8 mouse cellular contexts compared by ENCODE assay signal in the genomic region with DNA sequence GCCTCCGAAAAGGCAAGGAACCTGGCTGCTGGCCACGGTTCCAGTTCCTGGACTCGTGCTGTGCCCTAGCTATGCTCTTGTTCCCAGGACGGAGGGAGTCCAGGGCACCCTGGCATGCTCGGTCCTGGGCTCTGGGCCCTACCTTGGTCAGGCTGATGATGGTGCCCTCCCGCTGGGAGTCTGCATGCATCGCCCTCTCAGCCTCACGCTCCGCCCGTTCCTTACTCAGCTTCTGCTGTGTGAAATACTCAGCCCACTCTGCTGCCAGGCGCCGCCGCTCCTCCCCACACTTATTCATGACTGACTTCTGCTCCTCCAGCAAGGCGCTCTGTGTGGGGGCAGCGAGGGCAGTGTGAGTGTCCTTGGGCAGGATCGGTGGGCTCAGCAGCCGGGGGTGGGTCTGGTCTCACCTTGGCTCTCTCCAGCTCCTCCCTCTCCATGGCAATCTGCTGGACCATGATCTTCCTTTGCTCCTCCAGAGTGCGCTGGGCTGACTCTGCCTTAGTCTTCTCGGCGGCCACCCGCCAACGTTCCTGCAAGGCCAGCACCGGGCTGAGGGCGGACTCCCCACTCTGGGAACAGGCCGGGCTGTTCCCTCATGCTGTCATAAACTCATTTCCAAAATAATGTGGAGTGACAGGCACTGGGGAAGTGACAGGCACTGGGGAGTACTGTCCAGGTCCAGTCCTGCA. TPM values are rescaled to one million over a fixed set of nuclear protein-coding genes. Genes with fewer than 3 reads are reported as not detected.
A peak's percentile ranks its signal among the peaks of the same experiment; 100 is the strongest.
DNase-seq lines count a peak whose midpoint lies in the region; ATAC-seq and TF ChIP-seq lines count a peak whose summit lies in the region.

No protein-coding gene starts in this region.

- no peak overlapping the region for H3K4me2 ChIP-seq in neural tube, embryonic 13.5 days

- no peak for DNase-seq in neural tube, embryonic 10.5 days (ENCODE audit: extremely low spot score, low spot score)
- peak; percentile 83 for DNase-seq in kidney, postnatal 36 days
- peak; percentile 45 for DNase-seq in lung, postnatal 25 days (ENCODE audit: low spot score)
- no peak for DNase-seq in B cell, adult 2 months
- no peak for DNase-seq in gastrocnemius, postnatal 36 days
- no peak for DNase-seq in adipocyte (ENCODE audit: low spot score)

- no peaks in the 10 kb centered on the region for H3K27me3 ChIP-seq in neural tube, embryonic 13.5 days

- H3K27ac ChIP-seq in neural tube, embryonic 13.5 days (replicated peaks), result 0 out of 2 replicates have a peak overlapping the region, but pooled peaks have one; percentile 23
- H3K27ac ChIP-seq in embryonic fibroblast, embryonic 13.5 days (ENCODE audit: insufficient read depth, low read length), result 0 out of 2 replicates have a peak overlapping the region, but pooled peaks have one; percentile 12

- H3K4me1 ChIP-seq in neural tube, embryonic 13.5 days (replicated peaks), result no peaks in the 10 kb centered on the region; the same call in 1 of the 2 replicates
- H3K4me1 ChIP-seq in embryonic fibroblast, embryonic 13.5 days (ENCODE audit: control insufficient read depth, insufficient read depth, low read length), result peaks cover 9% of the 10 kb centered on the region

- TF ChIP-seq CTCF in embryonic fibroblast, embryonic 13.5 days (IDR thresholded peaks at IDR 0.05; ENCODE audit: borderline replicate concordance, insufficient read depth, low read length), result no peak

- 0 out of 2 replicates have a peak overlapping the region, but pooled peaks have one; percentile 41 for H3K9ac ChIP-seq in neural tube, embryonic 13.5 days

- no peak overlapping the region for H3K4me3 ChIP-seq in neural tube, embryonic 13.5 days
- H3K4me3 ChIP-seq in embryonic fibroblast, embryonic 13.5 days (ENCODE audit: insufficient read depth, low read length), result no peak overlapping the region

- H3K9me3 ChIP-seq in neural tube, embryonic 13.5 days, result no peaks in the 10 kb centered on the region

- ATAC-seq in neural tube, embryonic 13.5 days (ENCODE audit: low read depth), result no peak

- 81% methylated on average over 25 of the region's 25 CpGs for WGBS in neural tube, embryonic 13.5 days

- peaks cover 100% of the 10 kb centered on the region for H3K36me3 ChIP-seq in neural tube, embryonic 13.5 days

- intact Hi-C loops in gastrocnemius, postnatal 36 days (cut with DNase I), result no loop called here

- TF ChIP-seq POLR2A in embryonic fibroblast, embryonic 13.5 days (IDR thresholded peaks at IDR 0.05; ENCODE audit: low read depth, low read length), result no peak

RNA-seq across cellular contexts. Expression of gene Mrpl38, which starts 7.8 kb away (rescaled TPM):
- 69.1 and 78.3 TPM in 2 replicates for polyA plus RNA-seq in neural tube, embryonic 13.5 days (2015; fragmentation: Nextera tagmentation; extraction: Ambion mirVana)
- polyA plus RNA-seq in embryonic fibroblast, embryonic 13.5 days (2011; ENCODE audit: insufficient read length, low read depth, missing spikeins), result 31.6 and 32.5 TPM in 2 replicates
- total RNA-seq in gastrocnemius, postnatal 36 days (2021), result 10 to 100 TPM; 49.4 to 49.9 TPM

RNA-seq across cellular contexts. Expression of gene Trim65, which starts 15.5 kb away (rescaled TPM):
- polyA plus RNA-seq in neural tube, embryonic 13.5 days (2015; fragmentation: Nextera tagmentation; extraction: Ambion mirVana), result 2.7 and 3.7 TPM in 2 replicates
- polyA plus RNA-seq in embryonic fibroblast, embryonic 13.5 days (2011; ENCODE audit: insufficient read length, low read depth, missing spikeins), result 2.8 and 2.9 TPM in 2 replicates
- 1 to 10 TPM; 4.1 to 4.8 TPM for total RNA-seq in gastrocnemius, postnatal 36 days (2021)

RNA-seq across cellular contexts. Expression of gene Trim47, which starts 19.4 kb away (rescaled TPM):
- polyA plus RNA-seq in neural tube, embryonic 13.5 days (2015; fragmentation: Nextera tagmentation; extraction: Ambion mirVana), result 4.3 and 5.5 TPM in 2 replicates
- 21.5 and 25.1 TPM in 2 replicates for polyA plus RNA-seq in embryonic fibroblast, embryonic 13.5 days (2011; ENCODE audit: insufficient read length, low read depth, missing spikeins)
- 1 to 10 TPM; 9.1 to 9.3 TPM for total RNA-seq in gastrocnemius, postnatal 36 days (2021)

RNA-seq across cellular contexts. Expression of gene Fbf1, which starts 21.5 kb away (rescaled TPM):
- 52.5 and 58.5 TPM in 2 replicates for polyA plus RNA-seq in neural tube, embryonic 13.5 days (2015; fragmentation: Nextera tagmentation; extraction: Ambion mirVana)
- polyA plus RNA-seq in embryonic fibroblast, embryonic 13.5 days (2011; ENCODE audit: insufficient read length, low read depth, missing spikeins), result 34.5 and 42.3 TPM in 2 replicates
- total RNA-seq in gastrocnemius, postnatal 36 days (2021), result 1 to 10 TPM; 9.3 to 9.8 TPM

RNA-seq across cellular contexts. Expression of gene Ten1, which starts 52.2 kb away (rescaled TPM):
- 75.2 and 83.0 TPM in 2 replicates for polyA plus RNA-seq in neural tube, embryonic 13.5 days (2015; fragmentation: Nextera tagmentation; extraction: Ambion mirVana)
- 9.8 and 16.3 TPM in 2 replicates for polyA plus RNA-seq in embryonic fibroblast, embryonic 13.5 days (2011; ENCODE audit: insufficient read length, low read depth, missing spikeins)
- total RNA-seq in gastrocnemius, postnatal 36 days (2021), result 10 to 100 TPM; 19.2 to 21.9 TPM

Comparison
In these comparisons a context has a peak if more than half of its experiments do, and no peak if none do; other contexts are left out.
1. DNase-seq: peak in kidney, postnatal 36 days (2 of 2) and lung, postnatal 25 days (single experiment); none in neural tube, embryonic 10.5 days (single experiment), B cell, adult 2 months (0 of 2), gastrocnemius, postnatal 36 days (0 of 2) and adipocyte (single experiment).